Mouse (Mus musculus) thymus, postnatal 0 days (tissue): ENCODE measurements at regions not wholly inside any gene's neighbourhood (a gene's known extent, or its start where the extent isn't known, plus 50 kb on each side); places are given as distances from the start of the nearest gene placed in this dataset.
"Not testable (repeated sequence)": the region's sequence is repeated elsewhere in the genome, so short reads cannot be mapped to it uniquely, and the experiment has no call there.

ENCODE experiments used
- DNase-seq: peaks from one replicate; pipeline ENCODE4 v3.0.0-alpha.2; 2015; ENCODE audit warnings: low spot score

- DNase-seq = no peak
Observed at GRCm38 (mm10) chr17:13488608-13489324, 134.4 kb downstream of the Tcp10c start.

GRCm38 (mm10) chr17:13492239-13492638, 137.9 kb downstream of the Tcp10c start:
- not testable (repeated sequence) for DNase-seq

- not testable (repeated sequence) for DNase-seq
Observed at GRCm38 (mm10) chr17:13492649-13493277, 138.4 kb downstream of the Tcp10c start.

- DNase-seq = not testable (repeated sequence)
Observed at GRCm38 (mm10) chr17:13493866-13494265, 139.5 kb downstream of the Tcp10c start.

GRCm38 (mm10) chr17:13494475-13494874, 140.1 kb downstream of the Tcp10c start:
- DNase-seq = not testable (repeated sequence)

- DNase-seq = not testable (repeated sequence)
Observed at GRCm38 (mm10) chr17:13504365-13504764, 150.0 kb downstream of the Tcp10c start.

- not testable (repeated sequence) for DNase-seq
Observed at GRCm38 (mm10) chr17:13504827-13505268, 150.5 kb downstream of the Tcp10c start.

- DNase-seq = not testable (repeated sequence)
Observed at GRCm38 (mm10) chr17:13507397-13508063, 153.2 kb downstream of the Tcp10c start.

GRCm38 (mm10) chr17:13519409-13520201, 165.2 kb downstream of the Tcp10c start:
- not testable (repeated sequence) for DNase-seq

GRCm38 (mm10) chr17:13532579-13532978, 178.2 kb downstream of the Tcp10c start:
- peak; percentile 1 for DNase-seq

- no peak for DNase-seq
Observed at GRCm38 (mm10) chr17:13540446-13541241, 186.3 kb downstream of the Tcp10c start.

- DNase-seq = no peak
Observed at GRCm38 (mm10) chr17:13541249-13541648, 186.9 kb downstream of the Tcp10c start.

- peak; percentile 50 for DNase-seq
Observed at GRCm38 (mm10) chr17:13542261-13542660, 187.9 kb downstream of the Tcp10c start.

GRCm38 (mm10) chr17:13542856-13543255, 188.5 kb downstream of the Tcp10c start:
- DNase-seq = peak; percentile 64

- DNase-seq = no peak
Observed at GRCm38 (mm10) chr17:13544036-13544795, 189.8 kb downstream of the Tcp10c start.

GRCm38 (mm10) chr17:13546249-13546648, 191.9 kb downstream of the Tcp10c start:
- DNase-seq = no peak

GRCm38 (mm10) chr17:13546669-13547085, 192.3 kb downstream of the Tcp10c start:
- DNase-seq = no peak

GRCm38 (mm10) chr17:13547657-13548360, 193.4 kb downstream of the Tcp10c start:
- no peak for DNase-seq
